Mouse (Mus musculus) kidney, adult 2 months (tissue): ENCODE data around the gene Kdsr. TPM values are rescaled to one million over a fixed set of nuclear protein-coding genes. Genes with fewer than 3 reads are reported as not detected.

Experiments used
- DNase-seq: peaks from one replicate; pipeline ENCODE4 v3.0.0; 2021
- H3K27ac ChIP-seq: fragments of 200-500 bp; 2 replicates; pipeline ENCODE4 v1.5.1; 2012; ENCODE audit warnings: low read depth, low read length, control low read depth, inconsistent platforms; ENCODE audit not compliant: insufficient read depth
- H3K27me3 ChIP-seq: fragments of 200-500 bp; replicated peaks from 2 replicates; pipeline ENCODE4 v1.6.1; 2012; ENCODE audit warnings: mild to moderate bottlenecking, moderate library complexity, low read length, inconsistent platforms; ENCODE audit not compliant: control insufficient read depth, insufficient read depth
- H3K36me3 ChIP-seq: fragments of 200-500 bp; 2 replicates; pipeline ENCODE4 v1.6.1; 2012; ENCODE audit warnings: mild to moderate bottlenecking, moderate library complexity, low read length, inconsistent platforms; ENCODE audit not compliant: control insufficient read depth, insufficient read depth
- H3K4me1 ChIP-seq: fragments of 200-500 bp; 2 replicates; pipeline ENCODE4 v1.6.1; 2011; ENCODE audit warnings: low read length; ENCODE audit not compliant: control insufficient read depth, insufficient read depth
- H3K4me3 ChIP-seq: fragments of 200-500 bp; 2 replicates; pipeline ENCODE4 v1.5.1; 2011; ENCODE audit warnings: mild to moderate bottlenecking, low read depth, low read length, control low read depth; ENCODE audit not compliant: insufficient read depth
- CTCF ChIP-seq: fragments of 200-500 bp; conservative IDR thresholded peaks from 2 replicates; pipeline ENCODE4 v1.5.1; 2011; ENCODE audit warnings: low read depth, mild to moderate bottlenecking, control low read depth, low read length, moderate library complexity, mixed read lengths; ENCODE audit not compliant: insufficient read depth, insufficient read length
- POLR2A ChIP-seq: fragments of 200-500 bp; IDR thresholded peaks from one replicate; pipeline ENCODE4 v1.6.1; 2011; ENCODE audit warnings: low read depth, low read length, control low read depth
- whole genome bisulfite sequencing: fragments of 180-500 bp; shearing (Covaris S2); methylation state at CpG from one replicate; pipeline ENCODE4 v1.1.7; 2018; 5-methylcytosine and 5-hydroxymethylcytosine counted together
- polyA plus RNA-seq: library from polyadenylated mRNA; depleted of rRNA; stranded (reverse); fragments of >200 nt; gene quantifications from 2 replicates; pipeline ENCODE4 v1.2.3, GENCODE M21; 2012

Kdsr gene
- polyA plus RNA-seq, 1 experiment: 7.6 TPM

- H3K27me3 ChIP-seq: no peaks in the 10 kb centered on the region
- 61% methylated on average over 6 of the region's 6 CpGs for WGBS
- H3K4me1 ChIP-seq: peaks cover 21% of the 10 kb centered on the region
- no peak for DNase-seq
- no peaks in the 10 kb centered on the region for H3K36me3 ChIP-seq
- TF ChIP-seq POLR2A: no peak
- no peak for TF ChIP-seq CTCF
- H3K27ac ChIP-seq: peak overlapping the region; percentile 87
- no peak overlapping the region for H3K4me3 ChIP-seq
Observed at GRCm38 (mm10) chr1:106707036-106707880, 52.3 kb downstream of the Kdsr start.

DNA sequence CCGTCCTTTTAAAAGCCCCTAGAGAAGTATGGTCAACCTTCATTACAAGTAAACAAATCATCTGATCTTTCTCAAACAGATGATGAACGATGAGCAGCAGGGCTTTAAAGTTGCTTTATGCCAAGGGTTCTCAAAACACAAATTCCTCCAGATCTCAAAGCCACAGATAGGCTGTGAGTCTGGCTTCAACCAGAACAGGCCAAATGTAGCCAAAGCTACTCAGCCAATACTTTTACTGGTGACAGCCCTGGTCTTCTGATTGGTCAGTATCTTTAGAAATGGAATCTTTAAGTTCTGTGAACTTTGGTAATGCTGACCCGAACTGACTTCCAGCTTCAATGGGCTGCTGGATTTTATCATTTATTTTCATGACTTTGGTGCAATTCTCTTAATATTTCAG, 56.3 kb downstream of the Kdsr start:
- Histone ChIP-seq H3K27ac (peak overlapping the region; percentile 73), H3K27me3 (no peaks in the 10 kb centered on the region), H3K4me1 (peaks cover 19% of the 10 kb centered on the region), H3K4me3 (no peak overlapping the region), H3K36me3 (no peaks in the 10 kb centered on the region)
- no peak for DNase-seq
- WGBS: 51% methylated on average over 3 of the region's 3 CpGs
- TF ChIP-seq CTCF: no peak
- TF ChIP-seq POLR2A: no peak

GRCm38 (mm10) chr1:106702471-106703175, 56.9 kb downstream of the Kdsr start:
- Histone ChIP-seq H3K27me3 (no peaks in the 10 kb centered on the region), H3K27ac (peak overlapping the region; percentile 80; the same call in 1 of the 2 replicates), H3K36me3 (no peaks in the 10 kb centered on the region), H3K4me1 (peaks cover 14% of the 10 kb centered on the region; the same call in 1 of the 2 replicates), H3K4me3 (no peak overlapping the region)
- DNase-seq: peak; percentile 72
- WGBS: 43% methylated on average over 4 of the region's 4 CpGs
- no peak for TF ChIP-seq CTCF
- no peak for TF ChIP-seq POLR2A

DNA sequence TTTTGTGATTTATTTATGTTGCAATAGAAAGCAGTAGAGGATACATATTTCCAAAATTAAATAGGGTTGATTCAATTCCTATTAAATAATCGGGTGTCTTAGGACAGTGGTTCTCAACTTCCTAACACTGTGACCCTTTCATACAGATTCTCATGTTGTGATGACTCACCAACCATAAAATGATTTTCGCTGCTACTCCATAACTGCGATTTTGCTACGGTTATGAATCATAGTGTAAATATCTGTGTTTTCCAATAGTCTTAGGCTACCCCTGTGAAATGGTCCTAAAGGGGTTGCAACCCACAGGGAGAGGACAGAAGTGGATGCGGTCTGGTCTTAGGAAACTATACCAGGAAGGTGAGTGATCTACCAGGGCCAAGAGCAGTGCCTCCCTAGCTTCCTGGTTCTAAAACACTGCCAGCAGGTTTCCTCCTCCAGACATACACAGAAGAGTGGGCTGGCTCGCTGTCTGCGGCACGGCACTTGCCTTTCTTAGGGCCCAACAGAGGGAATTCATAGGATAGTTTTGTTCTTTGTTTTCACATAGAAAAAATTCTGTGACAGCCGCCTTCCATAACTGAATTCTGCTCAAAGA, 58.9 kb downstream of the Kdsr start:
- no peak for DNase-seq
- H3K4me1 ChIP-seq: peaks cover 10% of the 10 kb centered on the region; the same call in 1 of the 2 replicates
- no peaks in the 10 kb centered on the region for H3K27me3 ChIP-seq
- TF ChIP-seq CTCF (no peak), POLR2A (no peak)
- 93% methylated on average over 9 of the region's 9 CpGs for WGBS
- H3K27ac ChIP-seq: no peak overlapping the region
- no peak overlapping the region for H3K4me3 ChIP-seq
- no peaks in the 10 kb centered on the region for H3K36me3 ChIP-seq

DNA sequence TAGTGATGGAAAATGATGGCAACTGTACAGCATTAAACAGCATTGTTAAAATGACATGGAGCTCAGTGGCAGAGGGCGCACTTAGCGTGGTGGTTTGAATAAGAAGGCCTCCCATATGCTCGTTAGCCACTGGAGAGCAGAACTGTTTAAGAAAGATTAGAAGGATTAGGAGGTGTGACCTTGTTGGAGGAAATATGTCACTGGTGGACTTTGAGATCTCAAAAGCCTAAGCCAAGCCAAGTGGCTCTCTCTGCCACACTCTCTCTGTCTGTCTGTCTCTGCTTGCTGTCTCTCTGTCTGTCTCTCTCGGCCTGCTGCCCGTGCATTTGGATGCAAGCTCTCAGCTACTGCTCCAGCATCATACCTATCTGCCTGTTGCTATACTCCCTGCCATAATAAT, 63.1 kb downstream of the Kdsr start:
- Histone ChIP-seq H3K27ac (no peak overlapping the region), H3K27me3 (no peaks in the 10 kb centered on the region), H3K36me3 (no peaks in the 10 kb centered on the region), H3K4me1 (peaks cover 2% of the 10 kb centered on the region; the same call in 1 of the 2 replicates), H3K4me3 (no peak overlapping the region)
- no peak for DNase-seq
- WGBS: 95% methylated on average over 5 of the region's 5 CpGs
- TF ChIP-seq POLR2A: no peak
- no peak for TF ChIP-seq CTCF

- H3K4me3 ChIP-seq: no peak overlapping the region
- WGBS: 82% methylated on average over 4 of the region's 4 CpGs
- no peak for TF ChIP-seq CTCF
- TF ChIP-seq POLR2A: no peak
- peaks cover 2% of the 10 kb centered on the region; the same call in 1 of the 2 replicates for H3K4me1 ChIP-seq
- no peaks in the 10 kb centered on the region for H3K36me3 ChIP-seq
- H3K27me3 ChIP-seq: no peaks in the 10 kb centered on the region
- no peak overlapping the region for H3K27ac ChIP-seq
- DNase-seq: no peak
Observed at GRCm38 (mm10) chr1:106695649-106696048, 63.9 kb downstream of the Kdsr start.

DNA sequence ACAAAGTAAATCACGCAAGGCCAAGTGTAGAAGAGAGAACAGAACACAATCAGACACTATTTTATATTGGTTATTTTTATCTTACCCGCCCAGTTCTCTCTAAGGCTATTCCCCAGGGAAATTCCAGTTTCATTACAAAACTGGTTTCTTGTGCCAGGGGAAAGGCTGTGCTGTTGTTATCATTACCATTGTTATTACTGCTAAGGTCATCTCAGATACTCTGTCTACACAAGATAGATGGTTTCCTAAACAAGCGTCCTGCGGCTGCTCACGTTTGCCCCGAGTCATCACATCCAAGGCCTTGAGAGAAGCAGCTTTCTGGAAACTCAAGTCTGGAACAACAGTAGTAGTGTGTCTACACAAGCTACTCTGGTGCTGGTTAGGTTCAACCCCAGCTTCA, 65.2 kb downstream of the Kdsr start:
- peaks cover 2% of the 10 kb centered on the region; the same call in 1 of the 2 replicates for H3K4me1 ChIP-seq
- no peaks in the 10 kb centered on the region for H3K36me3 ChIP-seq
- H3K27ac ChIP-seq: no peak overlapping the region
- TF ChIP-seq POLR2A: no peak
- TF ChIP-seq CTCF: no peak
- peak; percentile 74 for DNase-seq
- no peak overlapping the region for H3K4me3 ChIP-seq
- no peaks in the 10 kb centered on the region for H3K27me3 ChIP-seq
- WGBS: 63% methylated on average over 6 of the region's 6 CpGs
